Mouse (Mus musculus) kidney, postnatal 36 days (tissue): ENCODE results near the gene Tbca.

ENCODE experiments used
- DNase-seq, 2 experiments: peaks; one replicate each; pipeline ENCODE4 v3.0.0; 2021 to 2022; ENCODE audit warnings: mixed read lengths in 2 of 2

Gene Tbca

GRCm38 (mm10) chr13:94788771-94789649 is at the start of gene Tbca:
Tbca (plus strand) TSS chr13:94788910.
- peak; percentile 87 to 93 for DNase-seq

GRCm38 (mm10) chr13:94745176-94745575 is 43.5 kb upstream of the Tbca start:
- DNase-seq, result no peak

GRCm38 (mm10) chr13:94765852-94766251 is 22.9 kb upstream of the Tbca start:
- no peak for DNase-seq

- no peak for DNase-seq
Measured at GRCm38 (mm10) chr13:94768460-94769154, 20.1 kb upstream of the Tbca start.

- no peak for DNase-seq
Measured at GRCm38 (mm10) chr13:94769155-94769470, 19.6 kb upstream of the Tbca start.

- DNase-seq, result no peak
Measured at GRCm38 (mm10) chr13:94786866-94787265, 1.8 kb upstream of the Tbca start.

GRCm38 (mm10) chr13:94794689-94795088 is 6.0 kb downstream of the Tbca start:
- DNase-seq, result no peak

- no peak for DNase-seq
Measured at GRCm38 (mm10) chr13:94803480-94804057, 14.9 kb downstream of the Tbca start.

- DNase-seq, result no peak
Measured at GRCm38 (mm10) chr13:94806315-94807179, 17.8 kb downstream of the Tbca start.

GRCm38 (mm10) chr13:94808596-94808995 is 19.9 kb downstream of the Tbca start:
- DNase-seq, result no peak

GRCm38 (mm10) chr13:94809724-94810123 is 21.0 kb downstream of the Tbca start:
- DNase-seq, result peak; percentile 22 to 41

GRCm38 (mm10) chr13:94811451-94811850 is 22.7 kb downstream of the Tbca start:
- no peak for DNase-seq

- DNase-seq, result no peak
Measured at GRCm38 (mm10) chr13:94813770-94814169, 25.1 kb downstream of the Tbca start.

- DNase-seq, result peak; percentile 18 to 57
Measured at GRCm38 (mm10) chr13:94820516-94820915, 31.8 kb downstream of the Tbca start.

GRCm38 (mm10) chr13:94820956-94821355 is 32.2 kb downstream of the Tbca start:
- DNase-seq, result no peak

- DNase-seq, result no peak
Measured at GRCm38 (mm10) chr13:94826389-94826788, 37.7 kb downstream of the Tbca start.

- DNase-seq, result no peak
Measured at GRCm38 (mm10) chr13:94826986-94827385, 38.3 kb downstream of the Tbca start.

GRCm38 (mm10) chr13:94827847-94828246 is 39.1 kb downstream of the Tbca start:
- DNase-seq, result no peak

- DNase-seq, result no peak
Measured at GRCm38 (mm10) chr13:94838047-94838720, 49.5 kb downstream of the Tbca start.

- DNase-seq, result no peak
Measured at GRCm38 (mm10) chr13:94838756-94839337, 50.1 kb downstream of the Tbca start.

GRCm38 (mm10) chr13:94843236-94843635 is 54.5 kb downstream of the Tbca start:
- no peak for DNase-seq

GRCm38 (mm10) chr13:94847870-94848269 is 59.2 kb downstream of the Tbca start:
- DNase-seq, result no peak
